Mouse (Mus musculus) ES-E14 (cell line): Measurements from ENCODE around the gene Nectin3. TPM values are rescaled to one million over a fixed set of nuclear protein-coding genes. Genes with fewer than 3 reads are reported as not detected.

ENCODE experiments used
- DNase-seq: peaks from one replicate; pipeline ENCODE4 v3.0.0-alpha.2; 2013; ENCODE audit warnings: low read depth, low spot score
- H3K27ac ChIP-seq: 2 replicates; pipeline ENCODE4 v1.5.1; 2012; ENCODE audit warnings: low read depth, mild to moderate bottlenecking, low read length, moderate library complexity, mixed read lengths; ENCODE audit not compliant: poor library complexity, insufficient read depth, severe bottlenecking
- H3K36me3 ChIP-seq: 2 replicates; pipeline ENCODE4 v1.6.1; 2012; ENCODE audit warnings: mild to moderate bottlenecking, low read length, moderate library complexity, mixed read lengths; ENCODE audit not compliant: control insufficient read depth, poor library complexity, insufficient read depth, severe bottlenecking
- H3K4me1 ChIP-seq, 2 experiments: fragments of 150-350 bp in 1 of 2; sonication (generic) in 1 of 2; 2 replicates each; pipeline ENCODE4 v1.6.1; 2012; ENCODE audit warnings: low read length in 2 of 2, mild to moderate bottlenecking in 1 of 2, mixed read lengths in 1 of 2; ENCODE audit not compliant: control insufficient read depth in 2 of 2, insufficient read depth in 2 of 2, poor library complexity in 1 of 2
- H3K4me3 ChIP-seq, 2 experiments: fragments of 150-350 bp in 1 of 2; sonication (generic) in 1 of 2; 2 replicates each; pipeline ENCODE4 v1.5.1; 2012; ENCODE audit warnings: low read length in 2 of 2, low read depth in 1 of 2, mild to moderate bottlenecking in 1 of 2, mixed read lengths in 1 of 2; ENCODE audit not compliant: insufficient read depth in 1 of 2, poor library complexity in 1 of 2, severe bottlenecking in 1 of 2
- H3K9ac ChIP-seq: 2 replicates; pipeline ENCODE4 v1.6.1; 2012; ENCODE audit warnings: low read depth, mild to moderate bottlenecking, low read length, mixed read lengths; ENCODE audit not compliant: poor library complexity, insufficient read depth, severe bottlenecking
- H3K9me3 ChIP-seq: fragments of 150-350 bp; sonication (generic); 2 replicates; pipeline ENCODE4 v1.6.1; 2012; ENCODE audit warnings: low read depth, mild to moderate bottlenecking, low read length; ENCODE audit not compliant: control insufficient read depth, insufficient read depth
- CHD2 ChIP-seq: IDR thresholded peaks from 2 replicates; pipeline ENCODE4 v1.6.1; 2014; ENCODE audit warnings: mild to moderate bottlenecking, low read depth, low read length, inconsistent platforms
- HCFC1 ChIP-seq: IDR thresholded peaks from 2 replicates; pipeline ENCODE4 v1.6.1; 2012; ENCODE audit warnings: low read length, inconsistent platforms, borderline replicate concordance; ENCODE audit not compliant: insufficient read depth
- MAFK ChIP-seq: IDR thresholded peaks from 2 replicates; pipeline ENCODE4 v1.6.1; 2014; ENCODE audit warnings: mild to moderate bottlenecking, low read depth, low read length, inconsistent platforms; ENCODE audit not compliant: insufficient read depth
- ZC3H11A ChIP-seq: IDR thresholded peaks from 2 replicates; pipeline ENCODE4 v1.6.1; 2012; ENCODE audit warnings: low read depth, mild to moderate bottlenecking, inconsistent platforms, low read length, borderline replicate concordance
- ZNF384 ChIP-seq: IDR thresholded peaks from 2 replicates; pipeline ENCODE4 v1.6.1; 2012; ENCODE audit warnings: low read depth, low read length, inconsistent platforms
- in situ Hi-C, 2 experiments: fragments of 600-800 bp; cut with MboI; formaldehyde crosslinking; loops; one replicate each; pipeline ENCODE4 v1.15.1; 2025; ENCODE audit warnings: low sequenced_read_pairs in 2 of 2, inconsistent platforms in 1 of 2; ENCODE audit not compliant: unreplicated experiment in 2 of 2
- total RNA-seq: library from RNA; depleted of rRNA; stranded (reverse); fragments of 300-350 nt; gene quantifications from 2 replicates; pipeline ENCODE4 v1.2.3, GENCODE M21; 2012

The Nectin3 gene
- total RNA-seq, 1 experiment = 52.0 TPM

GRCm38 (mm10) chr16:46431317-46431716 is 67.0 kb downstream of the Nectin3 start:
- TF ChIP-seq CHD2 (no peak), ZNF384 (no peak), ZC3H11A (no peak), MAFK (no peak), HCFC1 (no peak)
- no peaks in the 10 kb centered on the region for H3K4me1 ChIP-seq
- H3K9ac ChIP-seq = no peak overlapping the region
- in situ Hi-C loops = no loop called here
- no peak for DNase-seq
- no peak overlapping the region for H3K27ac ChIP-seq
- no peak overlapping the region for H3K4me3 ChIP-seq
- H3K9me3 ChIP-seq = no peaks in the 10 kb centered on the region
- H3K36me3 ChIP-seq = no peaks in the 10 kb centered on the region

GRCm38 (mm10) chr16:46416177-46416576 is 82.1 kb downstream of the Nectin3 start:
- Histone ChIP-seq H3K9me3 (no peaks in the 10 kb centered on the region), H3K27ac (no peak overlapping the region), H3K4me1 (no peaks in the 10 kb centered on the region), H3K36me3 (no peaks in the 10 kb centered on the region), H3K4me3 (no peak overlapping the region), H3K9ac (no peak overlapping the region)
- DNase-seq = no peak
- in situ Hi-C loops = no loop called here
- TF ChIP-seq CHD2 = no peak
- no peak for TF ChIP-seq ZNF384
- TF ChIP-seq MAFK = no peak
- no peak for TF ChIP-seq HCFC1
- TF ChIP-seq ZC3H11A = no peak

GRCm38 (mm10) chr16:46410739-46411057 is 87.6 kb downstream of the Nectin3 start:
- no peak overlapping the region for H3K9ac ChIP-seq
- no peak for DNase-seq
- H3K36me3 ChIP-seq = no peaks in the 10 kb centered on the region
- TF ChIP-seq ZC3H11A (no peak), CHD2 (no peak), MAFK (no peak), HCFC1 (no peak), ZNF384 (no peak)
- H3K4me1 ChIP-seq = no peaks in the 10 kb centered on the region
- H3K4me3 ChIP-seq = no peak overlapping the region
- H3K9me3 ChIP-seq = no peaks in the 10 kb centered on the region
- in situ Hi-C loops = no loop called here
- H3K27ac ChIP-seq = no peak overlapping the region

GRCm38 (mm10) chr16:46410053-46410738 is 88.1 kb downstream of the Nectin3 start:
- H3K36me3 ChIP-seq = no peaks in the 10 kb centered on the region
- no peak overlapping the region for H3K4me3 ChIP-seq
- H3K4me1 ChIP-seq = no peaks in the 10 kb centered on the region
- in situ Hi-C loops = no loop called here
- H3K27ac ChIP-seq = no peak overlapping the region
- DNase-seq = no peak
- no peak for TF ChIP-seq CHD2
- no peak for TF ChIP-seq MAFK
- TF ChIP-seq HCFC1 = no peak
- TF ChIP-seq ZC3H11A = no peak
- no peak for TF ChIP-seq ZNF384
- no peak overlapping the region for H3K9ac ChIP-seq
- H3K9me3 ChIP-seq = no peaks in the 10 kb centered on the region
